Mouse (Mus musculus): ENCODE data around the gene Orc3. TPM values are rescaled to one million over a fixed set of nuclear protein-coding genes. Genes with fewer than 3 reads are reported as not detected.
A peak's percentile ranks its signal among the peaks of the same experiment; 100 is the strongest.

Gene Orc3
- polyA plus RNA-seq, 1 experiment from 2014 or later, result 77.5 TPM

GRCm38 (mm10) chr4:34577028-34577427, 37.7 kb downstream of the Orc3 start:
- no peak for ATAC-seq (ENCODE audit: insufficient read depth, low FRiP score)
- Histone ChIP-seq H3K4me3 (replicated peaks; ENCODE audit: low read length) (no peak overlapping the region), H3K27ac (ENCODE audit: low read length) (no peak overlapping the region), H3K27me3 (ENCODE audit: control insufficient read depth, insufficient read depth, low read length) (no peaks in the 10 kb centered on the region), H3K4me2 (ENCODE audit: low read depth, low read length) (no peak overlapping the region), H3K9ac (ENCODE audit: low read length) (no peak overlapping the region), H3K4me1 (ENCODE audit: control insufficient read depth, insufficient read depth, low read length) (no peaks in the 10 kb centered on the region), H3K36me3 (ENCODE audit: control insufficient read depth, insufficient read depth, low read length) (peaks cover 29% of the 10 kb centered on the region), H3K9me3 (replicated peaks; ENCODE audit: control insufficient read depth, low read length) (no peaks in the 10 kb centered on the region)
- 97% methylated on average over 2 of the region's 2 CpGs for WGBS

DNA sequence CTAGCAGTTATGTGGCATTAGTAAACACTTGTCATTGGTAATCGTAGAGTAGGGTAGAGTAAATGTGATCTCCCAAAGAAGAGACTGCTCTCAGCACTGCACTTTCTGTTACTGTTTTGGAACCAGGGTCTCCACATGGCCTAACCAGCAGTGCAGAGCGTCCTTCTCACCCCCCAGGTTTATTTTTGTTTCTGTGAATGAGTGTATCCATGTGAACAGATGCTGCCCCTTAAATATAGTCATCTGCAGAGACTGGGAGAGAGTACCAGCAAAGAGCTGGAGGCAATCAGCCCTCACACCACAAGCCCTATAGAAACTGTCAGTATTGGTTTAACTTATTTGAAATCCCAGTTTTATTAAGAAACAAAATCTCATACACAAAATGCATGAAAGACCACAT, 41.9 kb downstream of the Orc3 start:
- Histone ChIP-seq H3K27ac (ENCODE audit: low read length) (no peak overlapping the region), H3K27me3 (ENCODE audit: control insufficient read depth, insufficient read depth, low read length) (no peaks in the 10 kb centered on the region), H3K4me3 (replicated peaks; ENCODE audit: low read length) (no peak overlapping the region), H3K9ac (ENCODE audit: low read length) (no peak overlapping the region), H3K4me2 (ENCODE audit: low read depth, low read length) (no peak overlapping the region), H3K9me3 (replicated peaks; ENCODE audit: control insufficient read depth, low read length) (no peaks in the 10 kb centered on the region), H3K36me3 (ENCODE audit: control insufficient read depth, insufficient read depth, low read length) (peaks cover 34% of the 10 kb centered on the region), H3K4me1 (ENCODE audit: control insufficient read depth, insufficient read depth, low read length) (no peaks in the 10 kb centered on the region; the same call in 1 of the 2 replicates)
- 79% methylated on average over 2 of the region's 2 CpGs for WGBS
- no peak for ATAC-seq (ENCODE audit: insufficient read depth, low FRiP score)

DNA sequence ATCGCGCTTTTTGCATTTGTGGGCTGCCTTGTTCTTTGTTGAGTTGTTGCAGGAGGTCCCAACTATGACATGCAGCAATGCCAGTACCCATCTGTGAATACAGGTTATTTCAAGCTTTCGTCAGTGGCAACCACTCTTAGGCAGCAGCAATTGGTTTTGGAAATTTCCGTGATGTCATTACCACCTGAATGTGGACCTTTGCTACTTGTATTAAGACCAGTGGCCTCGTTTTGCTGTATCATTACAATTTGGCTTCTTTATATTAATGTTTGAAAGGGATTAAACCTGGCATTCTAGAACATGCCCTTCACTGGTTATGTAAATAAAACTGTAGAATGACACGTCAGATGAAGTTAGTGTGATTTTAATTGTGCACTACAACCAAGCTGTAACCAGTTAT, 48.5 kb downstream of the Orc3 start:
- no peaks in the 10 kb centered on the region for H3K9me3 ChIP-seq (replicated peaks; ENCODE audit: control insufficient read depth, low read length)
- H3K4me1 ChIP-seq (ENCODE audit: control insufficient read depth, insufficient read depth, low read length), result no peaks in the 10 kb centered on the region; the same call in 1 of the 2 replicates
- no peak overlapping the region for H3K4me3 ChIP-seq (replicated peaks; ENCODE audit: low read length)
- H3K4me2 ChIP-seq (ENCODE audit: low read depth, low read length), result no peak overlapping the region
- peaks cover 17% of the 10 kb centered on the region for H3K36me3 ChIP-seq (ENCODE audit: control insufficient read depth, insufficient read depth, low read length)
- no peak overlapping the region for H3K27ac ChIP-seq (ENCODE audit: low read length)
- H3K9ac ChIP-seq (ENCODE audit: low read length), result no peak overlapping the region
- 80% methylated on average over 6 of the region's 6 CpGs for WGBS
- ATAC-seq (ENCODE audit: insufficient read depth, low FRiP score), result no peak
- no peaks in the 10 kb centered on the region for H3K27me3 ChIP-seq (ENCODE audit: control insufficient read depth, insufficient read depth, low read length)

- H3K27ac ChIP-seq (ENCODE audit: low read length), result no peak overlapping the region
- no peaks in the 10 kb centered on the region for H3K27me3 ChIP-seq (ENCODE audit: control insufficient read depth, insufficient read depth, low read length)
- no peaks in the 10 kb centered on the region for H3K9me3 ChIP-seq (replicated peaks; ENCODE audit: control insufficient read depth, low read length)
- 56% methylated on average over 4 of the region's 4 CpGs for WGBS
- H3K4me1 ChIP-seq (ENCODE audit: control insufficient read depth, insufficient read depth, low read length), result peaks cover 5% of the 10 kb centered on the region; the same call in 1 of the 2 replicates
- H3K4me3 ChIP-seq (replicated peaks; ENCODE audit: low read length), result no peak overlapping the region
- no peak for ATAC-seq (ENCODE audit: insufficient read depth, low FRiP score)
- peaks cover 7% of the 10 kb centered on the region; the same call in 1 of the 2 replicates for H3K36me3 ChIP-seq (ENCODE audit: control insufficient read depth, insufficient read depth, low read length)
- H3K4me2 ChIP-seq (ENCODE audit: low read depth, low read length), result no peak overlapping the region
- H3K9ac ChIP-seq (ENCODE audit: low read length), result no peak overlapping the region
Measured at GRCm38 (mm10) chr4:34560971-34561370, 53.8 kb downstream of the Orc3 start.

DNA sequence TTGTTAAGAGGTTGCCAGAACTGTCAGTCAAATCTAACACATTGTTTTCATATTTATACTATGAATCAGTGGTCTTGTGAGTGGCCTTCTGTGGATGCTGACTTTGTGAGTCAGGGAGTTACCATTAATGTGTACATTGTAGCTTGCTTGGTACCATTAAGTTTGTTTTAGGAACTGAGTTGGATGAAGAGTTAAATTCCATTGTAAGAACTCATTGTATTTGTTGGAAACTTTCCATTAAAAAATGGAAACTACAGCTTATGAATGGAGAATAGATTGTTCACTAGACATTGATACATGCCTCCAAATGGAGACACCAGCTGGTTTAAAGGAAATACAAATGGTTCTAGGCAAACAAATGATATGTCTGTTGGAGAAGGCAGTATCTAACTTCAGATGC, 58.6 kb downstream of the Orc3 start:
- H3K4me2 ChIP-seq (ENCODE audit: low read depth, low read length), result no peak overlapping the region
- H3K9me3 ChIP-seq (replicated peaks; ENCODE audit: control insufficient read depth, low read length), result no peaks in the 10 kb centered on the region
- H3K4me1 ChIP-seq (ENCODE audit: control insufficient read depth, insufficient read depth, low read length), result peaks cover 12% of the 10 kb centered on the region
- no peaks in the 10 kb centered on the region for H3K36me3 ChIP-seq (ENCODE audit: control insufficient read depth, insufficient read depth, low read length)
- no peak overlapping the region for H3K9ac ChIP-seq (ENCODE audit: low read length)
- H3K27me3 ChIP-seq (ENCODE audit: control insufficient read depth, insufficient read depth, low read length), result no peaks in the 10 kb centered on the region
- no peak for ATAC-seq (ENCODE audit: insufficient read depth, low FRiP score)
- no peak overlapping the region for H3K27ac ChIP-seq (ENCODE audit: low read length)
- no peak overlapping the region for H3K4me3 ChIP-seq (replicated peaks; ENCODE audit: low read length)

DNA sequence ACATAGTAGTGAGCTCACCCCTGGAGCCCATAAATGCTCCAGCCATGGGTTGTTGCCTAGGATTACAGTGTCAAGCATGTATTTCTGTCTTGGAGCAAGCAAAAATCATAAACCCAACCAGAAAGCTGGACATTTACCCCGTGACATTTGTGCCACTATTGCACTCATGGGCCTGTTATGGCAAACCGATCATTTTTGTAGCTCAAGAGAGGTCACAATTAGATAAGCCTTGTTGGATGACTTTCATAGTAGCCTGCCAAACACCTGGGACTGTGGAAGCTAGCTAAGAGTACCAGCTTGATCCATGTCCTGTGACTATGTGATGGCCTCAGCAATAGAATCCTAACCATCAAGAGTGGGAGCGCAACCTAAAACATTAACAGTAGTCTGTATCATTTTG, 59.1 kb downstream of the Orc3 start:
- 86% methylated on average over 3 of the region's 3 CpGs for WGBS
- ATAC-seq (ENCODE audit: insufficient read depth, low FRiP score), result no peak

GRCm38 (mm10) chr4:34554596-34554995, 60.1 kb downstream of the Orc3 start:
- Histone ChIP-seq H3K27ac (ENCODE audit: low read length) (no peak overlapping the region), H3K4me2 (ENCODE audit: low read depth, low read length) (no peak overlapping the region), H3K9me3 (replicated peaks; ENCODE audit: control insufficient read depth, low read length) (no peaks in the 10 kb centered on the region), H3K27me3 (ENCODE audit: control insufficient read depth, insufficient read depth, low read length) (no peaks in the 10 kb centered on the region), H3K9ac (ENCODE audit: low read length) (no peak overlapping the region), H3K4me1 (ENCODE audit: control insufficient read depth, insufficient read depth, low read length) (peaks cover 12% of the 10 kb centered on the region), H3K4me3 (replicated peaks; ENCODE audit: low read length) (no peak overlapping the region), H3K36me3 (ENCODE audit: control insufficient read depth, insufficient read depth, low read length) (no peaks in the 10 kb centered on the region)
- 38% methylated on average over 1 of the region's 1 CpGs for WGBS
- ATAC-seq (ENCODE audit: insufficient read depth, low FRiP score), result no peak

More for the DNA sequence above, 59.1 kb downstream of the Orc3 start:
- Histone ChIP-seq H3K27me3 (ENCODE audit: control insufficient read depth, insufficient read depth, low read length) (no peaks in the 10 kb centered on the region), H3K4me3 (replicated peaks; ENCODE audit: low read length) (no peak overlapping the region), H3K27ac (ENCODE audit: low read length) (no peak overlapping the region), H3K4me1 (ENCODE audit: control insufficient read depth, insufficient read depth, low read length) (peaks cover 12% of the 10 kb centered on the region), H3K9ac (ENCODE audit: low read length) (no peak overlapping the region), H3K9me3 (replicated peaks; ENCODE audit: control insufficient read depth, low read length) (no peaks in the 10 kb centered on the region), H3K4me2 (ENCODE audit: low read depth, low read length) (no peak overlapping the region), H3K36me3 (ENCODE audit: control insufficient read depth, insufficient read depth, low read length) (no peaks in the 10 kb centered on the region)

GRCm38 (mm10) chr4:34551966-34552365, 62.8 kb downstream of the Orc3 start:
- Histone ChIP-seq H3K4me2 (ENCODE audit: low read depth, low read length) (peak overlapping the region; percentile 85), H3K27me3 (ENCODE audit: control insufficient read depth, insufficient read depth, low read length) (no peaks in the 10 kb centered on the region), H3K9ac (ENCODE audit: low read length) (peak overlapping the region; percentile 84), H3K27ac (ENCODE audit: low read length) (peak overlapping the region; percentile 91), H3K9me3 (replicated peaks; ENCODE audit: control insufficient read depth, low read length) (no peaks in the 10 kb centered on the region), H3K4me1 (ENCODE audit: control insufficient read depth, insufficient read depth, low read length) (peaks cover 8% of the 10 kb centered on the region), H3K4me3 (replicated peaks; ENCODE audit: low read length) (peak overlapping the region; percentile 68), H3K36me3 (ENCODE audit: control insufficient read depth, insufficient read depth, low read length) (no peaks in the 10 kb centered on the region)
- 4% methylated on average over 3 of the region's 3 CpGs for WGBS
- no peak for ATAC-seq (ENCODE audit: insufficient read depth, low FRiP score)

- Histone ChIP-seq H3K27me3 (ENCODE audit: control insufficient read depth, insufficient read depth, low read length) (no peaks in the 10 kb centered on the region), H3K4me1 (ENCODE audit: control insufficient read depth, insufficient read depth, low read length) (peaks cover 7% of the 10 kb centered on the region), H3K9ac (ENCODE audit: low read length) (peak overlapping the region; percentile 84), H3K4me3 (replicated peaks; ENCODE audit: low read length) (peak overlapping the region; percentile 68), H3K4me2 (ENCODE audit: low read depth, low read length) (peak overlapping the region; percentile 85), H3K36me3 (ENCODE audit: control insufficient read depth, insufficient read depth, low read length) (no peaks in the 10 kb centered on the region), H3K27ac (ENCODE audit: low read length) (peak overlapping the region; percentile 91), H3K9me3 (replicated peaks; ENCODE audit: control insufficient read depth, low read length) (no peaks in the 10 kb centered on the region)
- WGBS, result under 1% methylated on average over 49 of the region's 50 CpGs
- ATAC-seq (ENCODE audit: insufficient read depth, low FRiP score), result peak; percentile 81
Measured at GRCm38 (mm10) chr4:34551098-34551809, 63.5 kb downstream of the Orc3 start.

Measured in stomach, embryonic 16.5 days (tissue).